Comparison of ENCODE assay signal across 17 mouse cellular contexts in genomic region chr8:78162046-78162445, GRCm38 (mm10). TPM values are rescaled to one million over a fixed set of nuclear protein-coding genes. Genes with fewer than 3 reads are reported as not detected.
A peak's percentile ranks its signal among the peaks of the same experiment; 100 is the strongest.
DNase-seq lines count a peak whose midpoint lies in the region; ATAC-seq and TF ChIP-seq lines count a peak whose summit lies in the region.
"Had no signal": no experiment of that assay in that cellular context is flagged by ENCODE, and none has a peak within 500 bp of the region (broad histone marks: within the 10 kb centered on the region; RNA-seq: fewer than 3 reads in every experiment).

No protein-coding gene starts in this region.

- 30% methylated on average over 1 of the region's 1 CpGs for WGBS in midbrain, postnatal 0 days
- 47% methylated on average over 1 of the region's 1 CpGs for WGBS in midbrain, embryonic 11.5 days
- 34% methylated on average over 1 of the region's 1 CpGs for WGBS in intestine, embryonic 16.5 days

- H3K27me3 ChIP-seq in midbrain, postnatal 0 days (ENCODE audit: insufficient read depth, low read length): no peaks in the 10 kb centered on the region
- H3K27me3 ChIP-seq in midbrain, embryonic 11.5 days (ENCODE audit: control insufficient read depth, insufficient read depth, low read length): no peaks in the 10 kb centered on the region
- H3K27me3 ChIP-seq in intestine, embryonic 16.5 days (replicated peaks; ENCODE audit: control insufficient read depth, insufficient read depth, low read length): no peaks in the 10 kb centered on the region
- H3K27me3 ChIP-seq: lung, embryonic 15.5 days; megakaryocyte, embryonic 14.5 days had no signal

- no peaks in the 10 kb centered on the region for H3K4me1 ChIP-seq in midbrain, postnatal 0 days (ENCODE audit: insufficient read depth, low read length)
- no peaks in the 10 kb centered on the region for H3K4me1 ChIP-seq in midbrain, embryonic 11.5 days (ENCODE audit: control insufficient read depth, insufficient read depth, low read length)
- peaks cover 7% of the 10 kb centered on the region; the same call in 1 of the 2 replicates for H3K4me1 ChIP-seq in intestine, embryonic 16.5 days (ENCODE audit: control insufficient read depth, insufficient read depth, low read length)
- H3K4me1 ChIP-seq: lung, embryonic 15.5 days; megakaryocyte, embryonic 14.5 days had no signal

- no peak for TF ChIP-seq CTCF in midbrain, postnatal 0 days (IDR thresholded peaks at IDR 0.05)

- peak; percentile 7 for DNase-seq in frontal cortex, postnatal 10 days (ENCODE audit: low spot score in 2 of 2)
- peak; percentile 27 for DNase-seq in midbrain, postnatal 0 days (ENCODE audit: low spot score)
- no peak for DNase-seq in midbrain, embryonic 11.5 days (ENCODE audit: low spot score, missing footprints)
- DNase-seq in right cerebral cortex, postnatal 14 days: peak; percentile 12
- no peak for DNase-seq in urinary bladder, adult 2 months (ENCODE audit: low spot score)
- DNase-seq: cerebellum, adult 9-10 months; kidney, postnatal 14 days had no signal

- H3K4me3 ChIP-seq in midbrain, postnatal 0 days (ENCODE audit: low read depth, low read length): no peak overlapping the region
- H3K4me3 ChIP-seq in midbrain, embryonic 11.5 days (ENCODE audit: low read depth, low read length): no peak overlapping the region
- H3K4me3 ChIP-seq in intestine, embryonic 16.5 days (ENCODE audit: low read length): no peak overlapping the region
- H3K4me3 ChIP-seq: lung, embryonic 15.5 days; megakaryocyte, embryonic 14.5 days; myocyte had no signal

- H3K9me3 ChIP-seq in midbrain, postnatal 0 days (ENCODE audit: low read length): no peaks in the 10 kb centered on the region
- H3K9me3 ChIP-seq in midbrain, embryonic 11.5 days (ENCODE audit: control insufficient read depth, low read length): no peaks in the 10 kb centered on the region
- H3K9me3 ChIP-seq in intestine, embryonic 16.5 days (ENCODE audit: control insufficient read depth, low read length): no peaks in the 10 kb centered on the region
- H3K9me3 ChIP-seq: lung, embryonic 15.5 days had no signal

- no peak overlapping the region for H3K27ac ChIP-seq in midbrain, postnatal 0 days (ENCODE audit: low read depth, low read length)
- H3K27ac ChIP-seq in midbrain, embryonic 11.5 days (ENCODE audit: low read depth, low read length): no peak overlapping the region
- H3K27ac ChIP-seq in intestine, embryonic 16.5 days (ENCODE audit: low read length): peak overlapping the region; percentile 73; the same call in 1 of the 2 replicates
- H3K27ac ChIP-seq: hindbrain, embryonic 14.5 days; lung, embryonic 15.5 days had no signal

- ATAC-seq in frontal cortex, adult (ENCODE audit: low TSS enrichment): no peak
- ATAC-seq in midbrain, postnatal 0 days (ENCODE audit: low FRiP score): no peak
- ATAC-seq in midbrain, embryonic 11.5 days (ENCODE audit: low FRiP score): no peak
- no peak for ATAC-seq in intestine, embryonic 16.5 days
- ATAC-seq in CD4-positive, CD25-positive, alpha-beta regulatory T cell, adult 4 months: no peak

- no peak overlapping the region for H3K9ac ChIP-seq in midbrain, postnatal 0 days (replicated peaks; ENCODE audit: low read length, poor library complexity, severe bottlenecking)
- no peak overlapping the region for H3K9ac ChIP-seq in midbrain, embryonic 11.5 days (ENCODE audit: low read length)
- H3K9ac ChIP-seq in intestine, embryonic 16.5 days (ENCODE audit: low read depth, low read length): no peak overlapping the region
- H3K9ac ChIP-seq: hindbrain, embryonic 14.5 days; lung, embryonic 15.5 days had no signal

- no peaks in the 10 kb centered on the region for H3K36me3 ChIP-seq in midbrain, postnatal 0 days (ENCODE audit: insufficient read depth, low read length)
- no peaks in the 10 kb centered on the region for H3K36me3 ChIP-seq in midbrain, embryonic 11.5 days (ENCODE audit: control insufficient read depth, insufficient read depth, low read length)
- H3K36me3 ChIP-seq in intestine, embryonic 16.5 days (ENCODE audit: control insufficient read depth, insufficient read depth, low read length): no peaks in the 10 kb centered on the region
- H3K36me3 ChIP-seq: lung, embryonic 15.5 days had no signal

- H3K4me2 ChIP-seq in midbrain, postnatal 0 days (ENCODE audit: low read depth, low read length, poor library complexity, severe bottlenecking): no peak overlapping the region
- H3K4me2 ChIP-seq in midbrain, embryonic 11.5 days: no peak overlapping the region
- no peak overlapping the region for H3K4me2 ChIP-seq in intestine, embryonic 16.5 days (ENCODE audit: low read depth, low read length)
- H3K4me2 ChIP-seq: hindbrain, embryonic 14.5 days; lung, embryonic 15.5 days had no signal

RNA-seq across cellular contexts. Expression of gene Ttc29, which starts 51.1 kb away (rescaled TPM):
- 0.47 and 5.3 TPM in 2 replicates for total RNA-seq in midbrain, postnatal 0 days (2014; rRNA removed)
- 1.0 and 1.4 TPM in 2 replicates for polyA plus RNA-seq in midbrain, postnatal 0 days (2015; fragmentation: Nextera tagmentation; extraction: Ambion mirVana)
- 0.23 and 0.41 TPM in 2 replicates for polyA plus RNA-seq in midbrain, embryonic 11.5 days (2014; fragmentation: Nextera tagmentation; extraction: Ambion mirVana)
- polyA plus RNA-seq in intestine, embryonic 16.5 days (2015; fragmentation: Nextera tagmentation; extraction: Ambion mirVana): not detected in 2 replicates
- polyA plus RNA-seq in urinary bladder, adult 2 months (2012; rRNA removed): not detected in 2 replicates
- not detected for polyA plus RNA-seq in CD4-positive, CD25-positive, alpha-beta regulatory T cell, adult 4 months (2017; shearing (Covaris generic))
- total RNA-seq: gastrocnemius, postnatal 4 days; MEL had no signal
- polyA plus RNA-seq: C2C12, myocyte had no signal

Comparison
In these comparisons a context has a peak if more than half of its experiments do, and no peak if none do; other contexts are left out.
1. DNase-seq: peak in frontal cortex, postnatal 10 days (2 of 2), midbrain, postnatal 0 days (single experiment) and right cerebral cortex, postnatal 14 days (single experiment); none in midbrain, embryonic 11.5 days (single experiment) and urinary bladder, adult 2 months (single experiment).